ENCODE assay signal across 7 mouse cellular contexts in the genomic region with DNA sequence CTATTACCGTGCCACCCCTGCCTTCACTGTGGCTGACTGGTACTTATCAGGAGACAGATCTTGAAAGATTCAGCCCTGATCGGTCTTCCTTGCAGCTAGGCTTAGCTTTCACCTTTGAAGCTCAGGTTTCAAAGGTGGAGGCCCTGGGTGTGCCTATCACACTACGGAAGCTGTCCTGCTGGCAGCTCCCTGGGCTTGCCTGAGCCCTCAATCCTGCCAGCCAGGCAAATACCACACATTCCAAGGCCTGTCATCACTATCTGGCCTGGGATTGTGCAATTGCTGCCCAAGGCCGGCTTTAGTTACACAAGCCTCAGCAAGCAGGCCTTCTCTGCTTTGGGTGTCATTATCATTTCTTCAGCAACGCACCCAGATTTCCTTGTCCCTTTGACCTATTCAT.
DNase-seq lines count a peak whose midpoint lies in the region; ATAC-seq and TF ChIP-seq lines count a peak whose summit lies in the region.

No protein-coding gene starts in this region.

- no peaks in the 10 kb centered on the region for H3K36me3 ChIP-seq in liver, postnatal 0 days (replicated peaks; ENCODE audit: insufficient read depth, low read length)
- H3K36me3 ChIP-seq in forebrain, embryonic 12.5 days (replicated peaks) = no peaks in the 10 kb centered on the region

- no peak overlapping the region for H3K27ac ChIP-seq in liver, postnatal 0 days (ENCODE audit: low read depth)
- no peak overlapping the region for H3K27ac ChIP-seq in forebrain, embryonic 12.5 days

- peak; percentile 57; the same call in 1 of the 2 replicates for ATAC-seq in liver, postnatal 0 days
- no peak for ATAC-seq in forebrain, embryonic 12.5 days (ENCODE audit: low FRiP score)

- H3K27me3 ChIP-seq in liver, postnatal 0 days (ENCODE audit: insufficient read depth, low read length) = no peaks in the 10 kb centered on the region
- no peaks in the 10 kb centered on the region for H3K27me3 ChIP-seq in forebrain, embryonic 12.5 days

- H3K9ac ChIP-seq in liver, postnatal 0 days (replicated peaks) = no peak overlapping the region
- no peak overlapping the region for H3K9ac ChIP-seq in forebrain, embryonic 12.5 days

- H3K9me3 ChIP-seq in liver, postnatal 0 days (ENCODE audit: low read length) = no peaks in the 10 kb centered on the region
- H3K9me3 ChIP-seq in forebrain, embryonic 12.5 days = no peaks in the 10 kb centered on the region

- no peak for TF ChIP-seq CTCF in liver, postnatal 0 days (IDR thresholded peaks at IDR 0.05; ENCODE audit: low read depth)

- H3K4me3 ChIP-seq in liver, postnatal 0 days (ENCODE audit: low read depth, low read length) = no peak overlapping the region
- H3K4me3 ChIP-seq in forebrain, embryonic 12.5 days (replicated peaks) = no peak overlapping the region

- H3K4me2 ChIP-seq in liver, postnatal 0 days (ENCODE audit: low read depth, low read length) = no peak overlapping the region
- no peak overlapping the region for H3K4me2 ChIP-seq in forebrain, embryonic 12.5 days

- 42% methylated on average over 5 of the region's 5 CpGs for WGBS in liver, postnatal 0 days (ENCODE audit: insufficient replicate concordance)
- 69% methylated on average over 5 of the region's 5 CpGs for WGBS in forebrain, embryonic 12.5 days

- H3K4me1 ChIP-seq in liver, postnatal 0 days (ENCODE audit: insufficient read depth) = no peaks in the 10 kb centered on the region
- H3K4me1 ChIP-seq in forebrain, embryonic 12.5 days = no peaks in the 10 kb centered on the region

- peak; percentile 91 to 96 for DNase-seq in adrenal gland, adult (ENCODE audit: inconsistent age in 2 of 2, low spot score in 1 of 2)
- peak; percentile 32 for DNase-seq in embryo, embryonic 11.5 days (ENCODE audit: low read depth, low spot score)
- DNase-seq in heart, postnatal 14 days = peak; percentile 25 to 35
- DNase-seq in liver, postnatal 0 days = peak; percentile 35
- peak; percentile 50 to 73 for DNase-seq in urinary bladder, postnatal 36 days (ENCODE audit: low spot score in 2 of 2)
- no peak for DNase-seq in c-Kit-positive CD71-positive TER-119-positive erythroid progenitor cells, embryonic 14.5 days (ENCODE audit: low spot score)

- intact Hi-C loops in heart, postnatal 14 days (cut with DNase I) = no loop called here

- no peak for TF ChIP-seq EP300 in liver, postnatal 0 days (IDR thresholded peaks at IDR 0.05; ENCODE audit: low read depth)
